Comparison of ENCODE assay signal across 18 mouse cellular contexts in the genomic region with DNA sequence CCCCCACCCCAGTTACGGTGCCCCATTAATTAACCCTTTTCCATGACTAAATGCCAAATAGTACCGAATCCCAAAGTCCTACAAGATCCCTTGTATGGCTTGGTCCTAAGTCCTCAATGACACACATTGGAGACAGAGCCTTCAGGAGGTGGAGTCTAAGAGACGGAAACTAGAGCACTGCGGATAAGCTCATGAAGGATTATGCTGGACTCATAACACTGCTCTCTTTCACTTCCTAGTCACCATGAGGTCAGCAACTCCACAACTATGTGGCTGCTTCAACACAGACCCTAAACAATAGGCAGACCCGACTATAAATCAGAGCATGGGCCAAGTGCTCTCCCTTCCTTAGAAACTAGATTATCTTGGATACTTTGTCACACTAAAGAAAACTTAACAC.
A peak's percentile ranks its signal among the peaks of the same experiment; 100 is the strongest.
DNase-seq lines count a peak whose midpoint lies in the region; ATAC-seq and TF ChIP-seq lines count a peak whose summit lies in the region.
"Had no signal": no experiment of that assay in that cellular context is flagged by ENCODE, and none has a peak within 500 bp of the region (broad histone marks: within the 10 kb centered on the region; RNA-seq: fewer than 3 reads in every experiment).

No protein-coding gene starts in this region.

- peak overlapping the region; percentile 82 for H3K27ac ChIP-seq in bone marrow macrophage, adult 2 months (ENCODE audit: insufficient read depth, low read depth, low read length)
- H3K27ac ChIP-seq in liver, embryonic 13.5 days = peak overlapping the region; percentile 20; the same call in 1 of the 2 replicates
- H3K27ac ChIP-seq: embryonic facial prominence, embryonic 13.5 days; heart, embryonic 13.5 days; hindbrain, embryonic 15.5 days; intestine, embryonic 15.5 days; limb, embryonic 15.5 days had no signal

- no peak for TF ChIP-seq CTCF in bone marrow macrophage, adult 2 months (IDR thresholded peaks at IDR 0.05; ENCODE audit: low read depth, low read length)

- peaks cover 69% of the 10 kb centered on the region for H3K4me1 ChIP-seq in bone marrow macrophage, adult 2 months (ENCODE audit: control insufficient read depth, insufficient read depth, low read length)
- peaks cover 46% of the 10 kb centered on the region for H3K4me1 ChIP-seq in liver, embryonic 13.5 days (replicated peaks)
- H3K4me1 ChIP-seq: intestine, embryonic 15.5 days had no signal

- no peak for ATAC-seq in liver, embryonic 13.5 days (ENCODE audit: low read depth)
- 0 out of 2 replicates have a peak, but pooled peaks have one; percentile 12 for ATAC-seq in megakaryocyte progenitor cell, adult 5-6 weeks (replicated peaks; ENCODE audit: poor library complexity)
- ATAC-seq: forebrain, embryonic 16.5 days; intestine, embryonic 15.5 days; midbrain, embryonic 16.5 days had no signal

- 66% methylated on average over 5 of the region's 5 CpGs for WGBS in liver, embryonic 13.5 days (ENCODE audit: insufficient replicate concordance)

- no peaks in the 10 kb centered on the region for H3K27me3 ChIP-seq in liver, embryonic 13.5 days
- H3K27me3 ChIP-seq: embryonic facial prominence, embryonic 13.5 days; heart, embryonic 13.5 days; hindbrain, embryonic 15.5 days; intestine, embryonic 15.5 days; limb, embryonic 15.5 days had no signal

- no peaks in the 10 kb centered on the region for H3K36me3 ChIP-seq in liver, embryonic 13.5 days
- H3K36me3 ChIP-seq: embryonic facial prominence, embryonic 13.5 days; heart, embryonic 13.5 days; hindbrain, embryonic 15.5 days; intestine, embryonic 15.5 days; limb, embryonic 15.5 days had no signal

- DNase-seq in heart, adult 11 months = peak; percentile 79
- no peak for DNase-seq in heart, postnatal 10 days
- DNase-seq in liver, embryonic 13.5 days = no peak
- no peak for DNase-seq in kidney, postnatal 10 days
- no peak for DNase-seq in adrenal gland, adult 8-10 months
- no peak for DNase-seq in thymus, adult 18-20 months
- DNase-seq: cerebellum, adult 9-10 months; heart, postnatal 4 days; right cerebral cortex, adult 18-20 months had no signal

- H3K9me3 ChIP-seq in liver, embryonic 13.5 days (replicated peaks) = no peaks in the 10 kb centered on the region
- H3K9me3 ChIP-seq: embryonic facial prominence, embryonic 13.5 days; heart, embryonic 13.5 days; hindbrain, embryonic 15.5 days; intestine, embryonic 15.5 days; limb, embryonic 15.5 days had no signal

- intact Hi-C loops in heart, postnatal 10 days (cut with DNase I) = no loop called here

- peak overlapping the region; percentile 14; the same call in 1 of the 2 replicates for H3K4me3 ChIP-seq in bone marrow macrophage, adult 2 months (ENCODE audit: insufficient read depth, low read length)
- no peak overlapping the region for H3K4me3 ChIP-seq in liver, embryonic 13.5 days (replicated peaks)
- H3K4me3 ChIP-seq: embryonic facial prominence, embryonic 13.5 days; heart, embryonic 13.5 days; hindbrain, embryonic 15.5 days; intestine, embryonic 15.5 days; limb, embryonic 15.5 days had no signal

- peak overlapping the region; percentile 73 for H3K4me2 ChIP-seq in liver, embryonic 13.5 days
- H3K4me2 ChIP-seq: embryonic facial prominence, embryonic 13.5 days; heart, embryonic 13.5 days; hindbrain, embryonic 15.5 days; intestine, embryonic 15.5 days; limb, embryonic 15.5 days had no signal

- no peak overlapping the region for H3K9ac ChIP-seq in liver, embryonic 13.5 days
- H3K9ac ChIP-seq: embryonic facial prominence, embryonic 13.5 days; heart, embryonic 13.5 days; hindbrain, embryonic 15.5 days; intestine, embryonic 15.5 days; limb, embryonic 15.5 days had no signal

- TF ChIP-seq POLR2A in bone marrow macrophage, adult 2 months (IDR thresholded peaks at IDR 0.05; ENCODE audit: borderline replicate concordance, low read depth, low read length) = no peak
